Mouse (Mus musculus) heart, embryonic 12.5 days (tissue): Measurements from ENCODE around the gene Kcnj12. TPM values are rescaled to one million over a fixed set of nuclear protein-coding genes. Genes with fewer than 3 reads are reported as not detected.

Source experiments
- ATAC-seq: fragments of 200-750 bp; cut with Nextera tagmentation; 2 replicates; pipeline ENCODE4 v1.8.0; 2017; ENCODE audit warnings: moderate TSS enrichment, moderate library complexity; ENCODE audit not compliant: insufficient number of reproducible peaks, low FRiP score
- H3K27ac ChIP-seq: fragments of 300-500 bp; sonication (generic); 2 replicates; pipeline ENCODE4 v1.5.1; 2016; ENCODE audit warnings: mild to moderate bottlenecking, moderate library complexity; ENCODE audit not compliant: poor library complexity, severe bottlenecking
- H3K27me3 ChIP-seq: fragments of 300-500 bp; sonication (generic); replicated peaks from 2 replicates; pipeline ENCODE4 v1.6.1; 2016; ENCODE audit warnings: mild to moderate bottlenecking, moderate library complexity
- H3K36me3 ChIP-seq: fragments of 300-500 bp; sonication (generic); 2 replicates; pipeline ENCODE4 v1.6.1; 2016; ENCODE audit warnings: mild to moderate bottlenecking, moderate library complexity
- H3K4me1 ChIP-seq: fragments of 300-500 bp; sonication (generic); replicated peaks from 2 replicates; pipeline ENCODE4 v1.6.1; 2016; ENCODE audit warnings: mild to moderate bottlenecking
- H3K4me2 ChIP-seq: fragments of 300-500 bp; sonication (generic); 2 replicates; pipeline ENCODE4 v1.6.1; 2016; ENCODE audit warnings: mild to moderate bottlenecking, moderate library complexity
- H3K4me3 ChIP-seq: fragments of 300-500 bp; sonication (generic); 2 replicates; pipeline ENCODE4 v1.5.1; 2016; ENCODE audit warnings: mild to moderate bottlenecking
- H3K9ac ChIP-seq: fragments of 300-500 bp; sonication (generic); 2 replicates; pipeline ENCODE4 v1.6.1; 2016; ENCODE audit warnings: mild to moderate bottlenecking, moderate library complexity
- H3K9me3 ChIP-seq: fragments of 300-500 bp; sonication (generic); replicated peaks from 2 replicates; pipeline ENCODE4 v1.6.1; 2016; ENCODE audit warnings: mild to moderate bottlenecking, moderate library complexity
- WGBS: fragments of 180-500 bp; shearing (Covaris S2); methylation state at CpG from one replicate; pipeline ENCODE4 v1.1.7; 2016; 5-methylcytosine and 5-hydroxymethylcytosine counted together
- polyA plus RNA-seq: library from polyadenylated mRNA; unstranded; fragments of >200 nt; fragmentation: Nextera tagmentation; extraction: Ambion mirVana; gene quantifications from 2 replicates; pipeline ENCODE4 v1.2.1, GENCODE M21; 2016

The Kcnj12 gene
- polyA plus RNA-seq, 1 experiment from 2014 or later: 3.8 TPM

- Histone ChIP-seq H3K9me3 (no peaks in the 10 kb centered on the region), H3K4me3 (no peak overlapping the region), H3K27ac (no peak overlapping the region), H3K4me2 (no peak overlapping the region), H3K9ac (no peak overlapping the region), H3K27me3 (0 out of 2 replicates have a peak, but pooled peaks cover 4% of the 10 kb centered on the region), H3K4me1 (peaks cover 20% of the 10 kb centered on the region), H3K36me3 (no peaks in the 10 kb centered on the region)
- 56% methylated on average over 4 of the region's 4 CpGs for WGBS
- ATAC-seq: no peak
Observed at GRCm38 (mm10) chr11:61004046-61004445, 18.3 kb upstream of the Kcnj12 start.

- Histone ChIP-seq H3K4me3 (no peak overlapping the region), H3K4me1 (peaks cover 20% of the 10 kb centered on the region), H3K27ac (no peak overlapping the region), H3K4me2 (no peak overlapping the region), H3K9me3 (no peaks in the 10 kb centered on the region), H3K27me3 (0 out of 2 replicates have a peak, but pooled peaks cover 4% of the 10 kb centered on the region), H3K9ac (no peak overlapping the region), H3K36me3 (no peaks in the 10 kb centered on the region)
- WGBS: 71% methylated on average over 5 of the region's 5 CpGs
- ATAC-seq: no peak
Observed at GRCm38 (mm10) chr11:61004781-61005180, 17.6 kb upstream of the Kcnj12 start.

GRCm38 (mm10) chr11:61005345-61005744 lies 17.0 kb upstream of the Kcnj12 start:
- peak overlapping the region; percentile 4; the same call in 1 of the 2 replicates for H3K27ac ChIP-seq
- no peaks in the 10 kb centered on the region for H3K36me3 ChIP-seq
- no peak overlapping the region for H3K9ac ChIP-seq
- H3K4me3 ChIP-seq: no peak overlapping the region
- peaks cover 20% of the 10 kb centered on the region for H3K4me1 ChIP-seq
- H3K9me3 ChIP-seq: no peaks in the 10 kb centered on the region
- H3K4me2 ChIP-seq: no peak overlapping the region
- 31% methylated on average over 6 of the region's 6 CpGs for WGBS
- ATAC-seq: peak; percentile 52; the same call in 1 of the 2 replicates
- H3K27me3 ChIP-seq: 0 out of 2 replicates have a peak, but pooled peaks cover 4% of the 10 kb centered on the region

GRCm38 (mm10) chr11:61011736-61012294 lies 10.5 kb upstream of the Kcnj12 start:
- ATAC-seq: no peak
- no peaks in the 10 kb centered on the region for H3K36me3 ChIP-seq
- 0 out of 2 replicates have a peak, but pooled peaks cover 4% of the 10 kb centered on the region for H3K27me3 ChIP-seq
- 0 out of 2 replicates have a peak overlapping the region, but pooled peaks have one; percentile 16 for H3K27ac ChIP-seq
- peak overlapping the region; percentile 2; the same call in 1 of the 2 replicates for H3K9ac ChIP-seq
- no peak overlapping the region for H3K4me3 ChIP-seq
- WGBS: 28% methylated on average over 9 of the region's 9 CpGs
- peaks cover 17% of the 10 kb centered on the region for H3K4me1 ChIP-seq
- no peaks in the 10 kb centered on the region for H3K9me3 ChIP-seq
- no peak overlapping the region for H3K4me2 ChIP-seq

- H3K9ac ChIP-seq: no peak overlapping the region
- no peaks in the 10 kb centered on the region for H3K9me3 ChIP-seq
- H3K27me3 ChIP-seq: peaks cover 36% of the 10 kb centered on the region
Observed at GRCm38 (mm10) chr11:61016866-61017398, 5.4 kb upstream of the Kcnj12 start.

GRCm38 (mm10) chr11:61021129-61021528 lies 1.2 kb upstream of the Kcnj12 start:
- ATAC-seq: no peak
- WGBS: 73% methylated on average over 5 of the region's 5 CpGs
- peaks cover 64% of the 10 kb centered on the region for H3K4me1 ChIP-seq

More at GRCm38 (mm10) chr11:61016866-61017398, 5.4 kb upstream of the Kcnj12 start:
- H3K27ac ChIP-seq: peak overlapping the region; percentile 65
- no peaks in the 10 kb centered on the region for H3K36me3 ChIP-seq
- peaks cover 31% of the 10 kb centered on the region for H3K4me1 ChIP-seq
- H3K4me2 ChIP-seq: peak overlapping the region; percentile 1; the same call in 1 of the 2 replicates
- H3K4me3 ChIP-seq: no peak overlapping the region
- WGBS: 21% methylated on average over 8 of the region's 8 CpGs
- ATAC-seq: 0 out of 2 replicates have a peak, but pooled peaks have one; percentile 16

GRCm38 (mm10) chr11:61021676-61022549 lies 451 bp upstream of the Kcnj12 start:
- H3K4me3 ChIP-seq: peak overlapping the region; percentile 75
- peak overlapping the region; percentile 97 for H3K4me2 ChIP-seq
- H3K27me3 ChIP-seq: peaks cover 66% of the 10 kb centered on the region
- H3K9me3 ChIP-seq: no peaks in the 10 kb centered on the region
- peak overlapping the region; percentile 78 for H3K9ac ChIP-seq
- no peak for ATAC-seq
- H3K4me1 ChIP-seq: peaks cover 64% of the 10 kb centered on the region
- no peaks in the 10 kb centered on the region for H3K36me3 ChIP-seq
- WGBS: 2% methylated on average over 68 of the region's 68 CpGs
- H3K27ac ChIP-seq: 0 out of 2 replicates have a peak overlapping the region, but pooled peaks have one; percentile 3

More at GRCm38 (mm10) chr11:61021129-61021528, 1.2 kb upstream of the Kcnj12 start:
- no peaks in the 10 kb centered on the region for H3K36me3 ChIP-seq
- no peaks in the 10 kb centered on the region for H3K9me3 ChIP-seq
- H3K4me3 ChIP-seq: no peak overlapping the region
- no peak overlapping the region for H3K27ac ChIP-seq
- H3K4me2 ChIP-seq: no peak overlapping the region
- H3K9ac ChIP-seq: no peak overlapping the region
- H3K27me3 ChIP-seq: peaks cover 66% of the 10 kb centered on the region

- peak overlapping the region; percentile 78 for H3K9ac ChIP-seq
- H3K4me1 ChIP-seq: peaks cover 64% of the 10 kb centered on the region
- peak overlapping the region; percentile 97 for H3K4me2 ChIP-seq
- H3K4me3 ChIP-seq: peak overlapping the region; percentile 75
- peaks cover 63% of the 10 kb centered on the region for H3K27me3 ChIP-seq
- no peaks in the 10 kb centered on the region for H3K36me3 ChIP-seq
- H3K9me3 ChIP-seq: no peaks in the 10 kb centered on the region
- WGBS: 53% methylated on average over 9 of the region's 9 CpGs
- no peak for ATAC-seq
- no peak overlapping the region for H3K27ac ChIP-seq
Observed at GRCm38 (mm10) chr11:61023416-61024200, 1.2 kb downstream of the Kcnj12 start.

- ATAC-seq: no peak
- Histone ChIP-seq H3K36me3 (no peaks in the 10 kb centered on the region), H3K4me1 (peaks cover 71% of the 10 kb centered on the region), H3K4me2 (no peak overlapping the region), H3K4me3 (no peak overlapping the region), H3K27ac (no peak overlapping the region), H3K27me3 (peaks cover 55% of the 10 kb centered on the region), H3K9ac (no peak overlapping the region), H3K9me3 (no peaks in the 10 kb centered on the region)
- WGBS: 78% methylated on average over 6 of the region's 6 CpGs
Observed at GRCm38 (mm10) chr11:61024388-61024787, 2.0 kb downstream of the Kcnj12 start.

GRCm38 (mm10) chr11:61024996-61025395 lies 2.6 kb downstream of the Kcnj12 start:
- Histone ChIP-seq H3K4me1 (peaks cover 71% of the 10 kb centered on the region), H3K9me3 (no peaks in the 10 kb centered on the region), H3K4me2 (peak overlapping the region; percentile 30), H3K27me3 (peaks cover 49% of the 10 kb centered on the region), H3K4me3 (no peak overlapping the region), H3K9ac (no peak overlapping the region), H3K36me3 (no peaks in the 10 kb centered on the region), H3K27ac (peak overlapping the region; percentile 74)
- WGBS: 47% methylated on average over 6 of the region's 6 CpGs
- peak; percentile 17; the same call in 1 of the 2 replicates for ATAC-seq
